Mouse (Mus musculus): ENCODE results near the gene Wbp2. TPM values are rescaled to one million over a fixed set of nuclear protein-coding genes. Genes with fewer than 3 reads are reported as not detected.

Gene Wbp2
- total RNA-seq, 2 experiments from 2014 or later = 107 TPM

DNA sequence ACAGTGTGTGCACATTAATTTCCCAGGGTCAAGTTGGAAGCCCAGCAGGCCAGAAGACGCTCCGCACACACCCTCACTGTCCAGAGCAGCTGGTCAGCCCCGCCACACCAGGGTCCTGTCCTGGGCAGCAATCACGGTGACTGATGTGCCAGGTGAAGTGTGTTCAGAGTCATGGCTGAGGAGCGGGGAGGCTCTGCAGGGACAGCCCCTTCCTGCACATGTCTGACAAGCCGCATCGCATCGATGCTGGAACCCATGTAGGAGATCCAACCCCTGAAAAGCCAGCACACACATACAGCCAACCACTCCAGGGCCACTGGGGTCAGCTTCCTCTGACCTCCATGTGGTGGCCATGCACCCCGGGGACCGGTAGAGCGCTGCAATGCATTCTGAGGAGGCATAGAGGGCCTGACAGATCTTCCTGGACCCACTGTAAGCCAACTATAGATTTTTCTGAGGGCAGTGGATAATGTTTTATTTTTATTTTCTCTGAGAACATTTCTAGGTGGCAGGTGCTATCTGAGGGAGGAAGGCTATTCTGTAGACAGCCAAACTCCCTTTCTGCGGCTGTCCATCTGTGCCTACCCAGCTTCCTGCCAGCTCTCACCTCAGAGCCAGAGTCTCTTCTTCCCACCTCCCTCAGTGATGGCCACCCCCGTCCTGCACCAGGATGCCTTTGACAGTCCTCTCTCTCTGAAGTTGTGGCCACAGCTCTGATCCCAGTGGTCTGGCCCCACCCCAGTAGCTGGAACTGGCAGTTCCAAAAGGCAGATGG is 25.0 kb downstream of the Wbp2 start:
- no peak for DNase-seq

DNA sequence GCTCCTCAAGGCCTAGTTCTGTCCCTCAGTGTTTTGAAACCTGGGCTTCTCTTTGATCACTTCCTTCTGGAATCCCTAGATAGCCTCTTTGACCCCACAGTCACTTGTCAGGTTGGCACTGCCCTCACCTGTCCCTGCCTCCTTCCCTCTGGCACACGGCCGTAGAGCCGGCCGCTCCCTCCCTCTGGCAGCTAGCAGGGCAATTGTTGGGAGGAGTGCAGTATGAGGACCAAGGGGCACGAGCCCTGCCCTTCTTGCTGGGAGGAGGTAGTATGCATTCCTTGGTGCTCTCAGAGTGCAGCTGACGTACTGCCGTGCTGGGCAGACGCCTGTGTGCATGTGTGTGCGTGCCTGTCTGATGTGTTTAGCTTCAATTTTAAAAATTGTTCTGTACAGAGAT is 26.2 kb downstream of the Wbp2 start:
- no peak for DNase-seq

DNA sequence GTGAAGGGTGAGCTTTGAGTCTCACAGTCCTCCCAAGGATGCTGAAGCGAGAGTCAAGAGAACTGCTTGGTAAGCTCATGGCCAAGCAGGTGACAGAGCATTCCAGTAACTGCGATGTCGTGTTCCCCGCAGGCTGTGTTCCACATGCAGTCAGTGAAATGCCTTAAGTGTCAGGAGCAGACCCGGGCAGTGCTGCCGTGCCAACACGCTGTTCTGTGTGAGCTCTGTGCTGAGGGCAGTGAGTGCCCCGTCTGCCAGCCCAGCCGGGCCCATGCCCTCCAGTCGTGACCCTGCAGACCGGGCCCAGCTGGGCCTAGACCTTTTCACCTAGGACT is 27.1 kb downstream of the Wbp2 start:
- DNase-seq = no peak

DNA sequence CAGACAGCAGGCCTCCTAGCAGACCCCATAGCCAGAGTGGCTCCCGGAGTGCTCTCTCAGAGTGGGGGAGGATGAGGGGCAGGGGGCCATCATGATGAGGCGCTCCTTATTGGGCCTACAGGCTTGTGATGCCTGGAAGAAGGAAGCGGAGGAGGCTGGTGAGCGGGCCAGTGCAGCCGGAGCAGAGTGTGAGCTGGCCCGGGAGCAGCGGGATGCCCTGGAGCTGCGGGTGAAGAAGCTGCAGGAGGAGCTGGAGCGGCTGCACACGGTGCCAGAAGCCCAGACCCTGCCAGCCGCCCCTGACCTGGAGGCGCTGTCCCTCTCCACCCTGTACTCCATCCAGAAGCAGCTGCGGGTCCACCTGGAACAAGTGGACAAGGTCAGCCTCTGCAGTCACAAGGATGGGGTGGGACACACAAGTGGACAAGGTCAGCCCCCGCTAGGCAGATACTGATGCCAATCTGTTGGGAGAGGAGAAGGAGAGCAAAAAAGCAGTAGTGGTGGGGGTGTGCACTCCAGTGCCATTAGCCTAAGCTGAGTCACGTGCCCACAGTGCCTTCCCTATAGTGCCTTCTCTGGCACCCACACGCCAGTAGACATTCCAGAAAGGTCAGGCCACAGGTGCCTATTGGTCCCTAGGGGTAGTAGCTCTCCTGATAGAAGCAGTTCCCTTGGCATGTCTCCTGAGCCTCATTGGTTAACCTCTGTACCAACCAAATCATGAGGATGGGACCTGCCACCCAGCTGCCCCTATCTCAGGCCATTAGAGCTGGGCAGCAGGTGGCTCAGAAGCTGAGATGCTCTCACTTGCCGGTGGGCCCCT is 27.7 kb downstream of the Wbp2 start:
- no peak for DNase-seq

DNA sequence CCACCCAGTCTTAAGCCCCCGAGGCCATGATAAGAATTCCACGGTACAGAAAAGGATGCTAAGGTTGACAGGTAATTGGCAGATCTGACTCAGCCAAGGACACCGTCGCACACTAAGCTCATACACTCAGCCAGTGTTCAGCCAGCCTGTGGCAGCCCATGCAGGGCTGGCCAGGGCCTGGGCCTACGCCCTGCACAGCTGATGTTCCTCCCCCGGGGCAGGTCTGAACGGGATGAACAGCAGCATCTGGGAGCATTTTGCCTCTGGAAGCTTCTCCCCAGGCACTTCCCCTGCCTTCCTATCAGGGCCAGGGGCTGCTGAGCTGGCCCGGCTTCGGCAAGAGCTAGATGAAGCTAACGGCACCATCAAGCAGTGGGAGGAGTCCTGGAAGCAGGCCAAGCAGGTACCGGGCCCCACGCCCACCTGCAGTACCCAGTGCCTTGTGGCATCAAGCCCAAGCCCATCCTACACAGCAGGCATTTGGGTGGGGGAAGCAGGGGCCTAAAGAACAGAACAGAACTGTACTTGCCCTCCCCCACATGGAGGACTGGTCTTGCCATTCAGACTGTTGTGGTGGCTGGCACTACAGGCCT is 28.7 kb downstream of the Wbp2 start:
- no peak for DNase-seq

DNA sequence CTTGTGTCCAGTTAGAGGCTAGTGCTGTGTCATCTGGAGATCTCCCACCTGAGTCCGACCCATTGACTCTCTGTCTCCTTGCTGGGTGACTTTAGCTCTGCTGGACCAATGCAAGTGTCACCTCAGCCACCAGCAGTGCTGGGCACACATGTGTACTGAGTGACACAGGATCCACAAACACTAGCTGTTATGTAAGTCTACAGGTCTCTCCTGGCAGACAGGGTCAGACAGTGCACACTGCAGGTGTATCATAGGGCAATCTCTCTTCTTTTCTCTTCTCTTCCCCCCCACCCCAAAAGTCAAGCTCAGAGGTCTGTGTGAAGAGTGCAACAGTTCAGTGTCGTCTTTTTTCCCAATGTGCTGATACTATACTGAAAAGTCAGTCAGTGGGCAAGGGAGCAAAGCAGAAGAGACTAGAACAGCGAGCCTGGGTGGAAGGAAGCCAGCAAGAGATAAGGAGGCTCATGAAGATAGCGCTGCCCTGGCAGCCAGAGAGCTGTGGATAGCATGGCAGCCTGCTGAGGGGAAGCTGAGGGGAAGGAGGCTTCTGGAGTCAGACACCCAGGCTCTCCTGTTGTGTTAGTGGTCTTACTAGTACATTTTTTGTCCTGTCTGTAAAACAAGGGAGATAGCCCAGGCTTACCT is 29.4 kb downstream of the Wbp2 start:
- DNase-seq = no peak

DNA sequence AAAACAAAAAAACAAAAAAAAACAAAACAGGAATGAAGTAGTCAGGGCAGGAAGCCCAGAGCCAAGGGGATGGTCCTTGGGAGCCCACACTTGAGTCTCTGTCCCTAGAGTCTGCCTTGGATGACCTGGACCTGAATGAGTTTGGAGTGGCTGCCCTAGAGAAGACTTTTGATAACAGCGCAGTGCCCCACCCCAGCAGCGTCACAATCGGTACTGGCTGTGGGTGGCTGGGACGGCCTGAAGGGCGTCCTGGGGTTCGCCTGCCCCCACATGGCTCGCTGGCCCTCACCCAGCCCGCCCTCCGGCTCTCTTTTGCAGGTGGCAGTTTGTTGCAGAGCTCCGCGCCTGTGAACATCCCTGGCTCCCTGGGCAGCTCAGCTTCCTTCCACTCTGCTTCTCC is 30.9 kb downstream of the Wbp2 start:
- DNase-seq = no peak

DNA sequence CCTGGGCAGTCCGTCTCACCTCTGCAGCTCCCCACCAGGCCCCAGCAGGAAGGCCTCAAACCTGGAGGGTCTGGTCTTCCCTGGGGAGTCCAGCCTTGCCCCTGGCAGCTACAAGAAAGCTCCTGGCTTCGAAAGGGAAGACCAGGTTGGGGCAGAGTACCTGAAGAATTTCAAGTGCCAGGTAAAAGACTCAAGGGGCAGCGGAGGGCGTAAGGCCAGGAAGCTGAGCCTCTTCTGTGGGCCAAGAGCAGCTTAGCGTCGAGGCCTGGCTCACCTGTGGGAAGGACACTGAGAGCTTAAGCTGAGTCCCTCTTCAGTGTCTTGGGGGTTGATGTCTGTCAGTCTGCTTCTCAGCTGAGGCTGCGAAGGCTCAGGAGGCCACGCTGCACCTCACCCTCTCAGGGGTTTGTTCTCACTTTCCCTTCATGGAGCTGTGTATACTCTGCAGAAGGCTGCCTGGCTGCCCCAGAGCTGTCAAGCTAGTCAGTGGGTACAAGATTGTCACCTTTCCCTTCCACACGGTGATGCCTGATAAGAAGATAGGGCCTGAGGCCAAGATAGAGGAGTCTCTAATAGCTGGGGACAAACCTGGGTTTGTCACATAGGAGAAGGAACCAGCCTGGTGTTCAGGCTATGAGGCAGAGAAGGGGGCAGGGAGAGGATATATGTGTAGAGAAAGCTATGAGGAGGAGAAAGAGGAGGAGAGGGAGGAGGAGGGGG is 33.1 kb downstream of the Wbp2 start:
- DNase-seq = no peak

DNA sequence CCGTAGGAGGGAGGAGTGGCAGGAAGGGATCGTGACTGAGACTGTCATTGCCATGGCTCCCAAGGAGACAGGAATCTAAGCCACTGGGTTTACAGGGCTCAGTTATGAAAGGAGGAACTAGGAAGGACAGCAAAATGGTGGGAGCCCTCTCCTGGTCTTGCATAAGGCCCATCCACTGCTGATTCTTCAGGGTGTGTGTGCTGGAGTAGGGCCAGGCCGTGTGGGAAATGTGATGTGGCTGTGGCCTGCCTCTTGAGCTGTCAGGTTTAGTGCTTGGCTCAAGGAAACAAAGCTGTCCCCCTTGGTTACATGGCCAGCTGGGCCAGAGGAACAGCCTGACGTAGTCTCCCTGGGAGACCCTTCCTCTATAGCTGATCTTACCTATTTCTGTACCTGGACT is 36.6 kb downstream of the Wbp2 start:
- no peak for DNase-seq

DNA sequence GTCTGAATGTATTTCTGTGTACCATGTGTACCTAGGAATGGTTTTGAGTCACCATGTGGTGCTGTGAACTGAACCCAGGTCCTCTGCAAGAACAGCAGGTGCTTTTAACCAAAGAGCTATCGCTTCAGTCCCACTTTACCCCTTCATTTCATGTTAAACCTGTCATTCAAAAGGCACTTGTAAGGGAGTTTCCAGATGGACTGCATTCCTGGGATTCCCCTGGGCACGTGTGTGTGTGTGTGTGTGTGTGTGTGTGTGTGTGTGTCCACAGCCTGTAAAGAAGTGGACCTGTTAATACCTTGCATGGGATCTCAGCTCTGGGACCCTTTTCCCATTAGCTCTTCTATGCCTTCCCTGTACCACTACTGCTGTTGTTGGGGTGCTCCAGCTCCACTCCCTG is 37.2 kb downstream of the Wbp2 start:
- DNase-seq = no peak

DNA sequence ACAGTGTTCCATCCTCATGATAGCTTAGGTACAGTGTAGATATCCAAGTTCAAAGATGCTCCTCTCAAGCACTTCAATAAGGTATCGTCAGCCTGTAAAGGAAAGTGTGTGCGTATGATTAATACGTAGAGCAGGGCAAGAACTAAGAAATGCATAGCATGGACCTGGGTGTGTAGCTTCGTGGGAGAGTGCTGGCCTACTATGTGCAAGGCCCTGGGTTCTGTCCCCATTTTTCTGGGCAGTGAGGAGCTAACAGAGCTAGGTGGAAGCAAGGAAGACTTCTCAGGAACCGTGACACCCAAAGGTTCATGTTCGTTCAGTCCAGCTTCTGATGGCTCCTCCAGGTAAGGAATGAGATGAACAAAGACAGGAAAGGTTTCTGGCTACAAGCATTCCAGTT is 41.6 kb downstream of the Wbp2 start:
- no peak for DNase-seq

DNA sequence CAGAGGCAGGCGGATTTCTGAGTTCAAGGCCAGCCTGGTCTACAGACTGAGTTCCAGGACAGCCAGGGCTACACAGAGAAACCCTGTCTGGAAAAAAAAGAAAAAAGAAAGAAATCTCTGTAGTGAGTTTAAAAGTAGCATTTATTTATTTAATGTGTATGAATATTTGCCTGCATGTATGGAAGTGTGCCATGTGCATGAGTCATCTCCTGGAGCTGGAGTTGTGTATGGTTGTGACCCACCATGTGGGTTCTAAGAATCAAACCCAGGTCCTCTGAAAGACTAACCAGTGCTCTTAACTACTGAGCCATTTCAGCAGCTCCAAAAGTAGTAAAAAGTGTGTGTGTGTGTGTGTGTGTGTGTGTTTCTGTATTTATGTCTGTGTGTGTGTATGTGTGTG is 43.5 kb downstream of the Wbp2 start:
- no peak for DNase-seq

DNA sequence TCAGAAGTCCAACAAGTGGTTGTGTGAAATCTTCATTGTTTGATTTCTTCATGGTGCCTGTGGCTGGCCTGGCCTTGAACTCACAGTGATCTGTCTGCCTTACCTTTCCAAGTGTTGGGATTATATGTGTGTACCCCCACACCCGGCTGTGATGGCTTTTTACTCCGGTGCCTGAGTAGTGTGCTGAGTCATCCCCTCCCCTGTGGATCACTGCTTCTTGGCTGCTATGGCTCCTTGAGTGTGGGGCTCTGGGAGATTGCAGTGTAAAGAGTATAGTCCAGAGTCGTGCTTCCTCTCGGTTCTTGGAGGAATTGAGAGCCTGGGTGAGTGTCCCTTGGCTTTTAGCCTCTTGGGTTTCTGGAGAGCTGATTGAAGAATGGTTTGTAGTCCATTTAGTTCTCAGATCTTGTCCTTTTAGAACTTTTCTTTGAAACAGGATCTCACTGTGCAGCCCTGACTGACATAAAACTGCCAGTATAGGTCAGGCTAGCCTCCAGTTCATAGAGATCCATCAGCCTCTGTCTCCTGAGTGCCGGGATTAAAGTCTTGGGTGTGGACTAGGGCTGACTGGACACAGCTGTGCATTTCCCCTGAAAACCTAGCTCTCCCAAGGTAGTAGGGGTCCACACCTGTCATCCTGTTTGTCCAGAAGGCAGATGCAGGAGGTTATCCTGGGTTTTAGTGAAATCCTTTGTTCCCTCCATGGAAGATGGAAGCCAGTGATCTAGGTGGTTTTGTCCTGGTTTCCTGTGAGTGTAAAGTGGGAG is 44.2 kb downstream of the Wbp2 start:
- no peak for DNase-seq

DNA sequence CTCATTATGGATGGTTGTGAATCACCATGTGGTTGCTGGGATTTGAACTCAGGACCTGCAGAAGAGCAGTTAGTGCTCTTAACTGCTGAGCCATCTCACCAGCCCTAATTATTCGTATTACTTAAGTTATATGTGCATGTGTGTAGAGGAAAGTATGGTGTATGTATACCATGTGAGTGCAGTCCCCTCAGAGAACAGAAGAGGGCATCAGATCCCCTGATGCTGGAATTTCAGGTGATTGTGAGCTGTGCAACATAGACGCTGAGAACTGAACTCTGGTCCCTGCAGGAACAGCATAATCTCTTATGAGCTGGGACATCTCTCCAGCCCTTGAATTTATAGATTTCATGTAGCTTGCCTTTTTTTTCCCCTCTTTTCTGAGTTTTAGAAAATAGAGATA is 45.0 kb downstream of the Wbp2 start:
- DNase-seq = no peak

DNA sequence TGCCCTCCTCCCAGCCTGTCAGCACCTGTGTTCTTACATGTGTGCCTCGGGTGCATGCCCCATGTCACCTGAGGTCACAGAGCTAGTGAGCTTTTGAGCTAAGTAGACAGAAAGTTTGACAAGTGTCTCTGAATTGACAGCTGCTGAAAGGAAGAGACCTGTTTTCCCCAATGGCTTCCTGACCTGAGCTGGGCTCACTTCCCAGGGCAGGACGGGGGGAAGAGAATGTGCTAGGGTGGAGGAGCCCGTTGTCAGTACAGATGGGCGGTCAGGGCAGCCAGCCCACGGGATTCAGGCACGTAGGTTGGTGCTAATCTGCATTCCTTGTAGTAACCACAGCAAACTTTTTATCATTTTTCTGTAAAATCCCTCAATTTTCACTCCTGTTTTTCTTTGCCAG is 46.2 kb downstream of the Wbp2 start:
- no peak for DNase-seq

DNA sequence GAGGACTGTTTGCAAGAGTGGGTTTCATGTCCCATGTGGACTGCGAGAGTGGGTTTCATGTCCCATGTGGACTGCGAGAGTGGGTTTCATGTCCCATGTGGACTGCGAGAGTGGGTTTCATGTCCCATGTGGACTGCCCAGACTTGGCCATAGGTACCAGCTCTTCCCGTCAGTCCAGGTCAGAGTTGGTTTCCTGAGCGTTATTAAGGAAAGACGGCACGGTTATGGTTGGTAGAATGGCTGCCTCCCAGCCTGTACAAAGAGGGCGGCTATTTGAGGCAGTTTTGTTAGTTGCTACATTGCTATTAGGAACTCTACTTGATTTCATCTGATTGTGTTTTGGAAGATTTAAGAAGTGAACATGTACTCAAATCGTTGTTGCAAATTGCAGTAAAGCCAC is 49.0 kb downstream of the Wbp2 start:
- no peak for DNase-seq

DNA sequence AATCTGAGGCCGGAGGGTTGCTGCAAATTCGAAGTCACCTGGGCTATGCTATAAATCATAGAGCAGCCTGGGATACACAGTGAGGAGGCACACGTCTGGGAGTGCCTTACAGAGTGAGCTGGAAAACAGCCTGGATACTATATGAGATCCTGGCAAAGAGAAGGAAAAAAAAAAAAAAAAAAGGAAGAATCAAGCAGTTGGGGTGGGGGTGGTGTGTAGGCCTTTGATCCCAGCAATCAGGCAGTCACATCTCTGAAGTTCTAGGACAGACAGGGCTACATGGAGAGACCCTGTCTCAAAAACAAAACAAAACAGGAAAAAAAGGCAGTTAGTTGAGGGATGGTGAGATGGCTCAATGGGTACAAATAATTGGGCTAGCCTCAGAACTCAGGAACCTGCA is 50.1 kb downstream of the Wbp2 start:
- DNase-seq = no peak

DNA sequence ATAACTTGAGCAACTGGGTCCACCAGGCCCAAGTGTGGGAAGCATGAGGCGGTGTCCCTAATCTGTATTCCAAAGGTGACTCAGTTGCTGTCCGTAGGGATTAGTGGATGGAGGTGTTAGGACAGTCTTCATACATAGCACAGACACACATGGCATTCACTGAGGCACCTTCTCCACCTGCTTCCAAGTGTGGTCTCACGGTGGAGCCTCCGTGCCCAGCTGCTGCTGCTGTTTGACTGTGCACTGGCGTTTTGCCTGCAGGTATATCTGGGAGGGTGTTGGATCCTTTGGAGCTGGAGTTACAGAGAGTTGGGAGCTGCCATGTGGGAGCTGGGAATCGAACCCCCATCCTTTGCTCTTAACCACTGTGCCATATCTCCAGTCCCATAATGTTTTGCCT is 52.2 kb downstream of the Wbp2 start:
- DNase-seq = no peak

DNA sequence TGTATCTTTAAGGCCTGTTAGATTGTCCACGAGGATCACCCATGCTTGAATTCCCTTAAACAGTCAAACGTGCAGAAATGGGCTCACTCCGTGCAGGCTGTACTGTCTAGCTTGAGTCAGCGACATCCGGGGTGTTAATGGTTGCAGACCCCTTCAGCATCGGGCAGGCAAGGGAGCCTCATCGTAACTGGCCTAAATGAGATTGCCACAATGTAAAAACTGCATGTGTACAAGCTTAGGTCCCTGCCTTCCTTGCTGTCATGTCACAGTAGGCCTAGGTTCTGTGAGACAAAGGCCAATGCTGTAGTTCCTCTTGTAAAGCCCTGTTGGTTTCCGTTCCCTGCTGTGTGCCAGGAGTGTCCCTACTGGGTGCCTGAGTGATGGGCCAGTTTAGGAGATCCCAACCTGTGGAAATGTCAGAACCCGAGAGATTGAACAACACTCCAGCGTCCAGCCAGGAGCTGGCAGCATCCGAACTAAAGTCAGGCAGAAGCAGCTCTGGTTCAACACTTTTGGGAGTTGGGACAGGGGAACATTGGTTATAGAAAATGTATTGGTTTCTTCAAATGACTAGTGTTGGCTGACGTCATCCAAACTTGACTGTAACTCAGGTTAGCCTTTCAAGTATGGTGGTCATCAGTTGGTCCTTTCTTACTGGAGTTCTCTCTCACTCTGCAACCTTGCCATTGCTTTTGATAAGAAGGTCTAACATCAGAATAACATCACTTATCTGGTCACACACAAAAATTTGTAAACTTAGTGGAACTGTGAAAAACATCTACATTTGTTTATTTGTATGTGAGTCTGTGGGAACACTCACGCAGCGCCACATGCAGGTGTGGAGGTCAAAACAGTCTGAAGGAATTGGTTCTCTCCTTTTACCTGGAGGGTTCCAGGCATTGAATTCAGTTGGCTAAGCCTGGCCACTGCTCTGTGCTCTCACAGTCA is 55.6 kb downstream of the Wbp2 start:
- DNase-seq = peak; percentile 45

DNA sequence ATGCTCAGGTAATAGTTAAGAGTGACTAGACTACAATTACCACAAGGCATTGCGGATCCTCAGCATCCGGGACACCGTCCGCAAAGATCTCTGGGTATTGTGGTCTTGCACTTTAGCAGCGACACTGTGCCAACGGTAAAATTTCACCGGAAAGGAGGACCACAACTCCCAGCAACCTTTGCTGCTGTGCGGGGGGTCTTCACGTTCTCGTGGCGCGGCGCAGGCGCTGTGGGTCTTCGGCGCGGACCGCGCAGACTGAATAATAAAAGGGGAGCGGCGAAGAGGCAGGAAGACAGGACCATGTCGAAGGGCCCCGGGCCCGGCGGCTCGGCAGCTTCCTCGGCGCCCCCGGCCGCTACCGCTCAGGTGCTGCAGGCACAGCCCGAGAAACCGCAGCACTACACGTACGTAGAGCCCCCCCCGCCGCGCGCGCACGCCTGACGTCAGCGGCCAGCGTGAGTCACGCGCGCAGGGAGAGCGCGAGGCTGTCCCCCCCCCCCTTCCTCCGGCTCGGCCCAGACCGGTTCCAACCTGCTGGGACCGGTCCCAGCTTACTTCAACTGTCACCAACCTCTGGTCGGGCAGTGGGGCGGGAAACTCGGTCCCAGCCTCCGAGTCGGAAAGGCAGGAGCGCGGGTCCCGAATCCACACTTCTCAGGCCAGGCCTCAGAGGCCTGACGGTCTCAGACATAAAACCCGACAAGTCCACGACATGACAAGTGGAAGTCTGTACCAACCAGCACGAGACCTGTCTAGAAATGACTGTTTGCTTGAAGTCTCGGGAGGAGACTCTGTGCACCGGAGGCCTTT is 56.5 kb downstream of the Wbp2 start, which contains the start of gene Unk:
Gene Unk (plus strand): TSS at position 235 of the 810 bp plus-strand sequence.
- peak; percentile 96 for DNase-seq

Data from heart, postnatal 4 days (tissue).